Mouse (Mus musculus): ENCODE results near the gene Tyrobp. TPM values are rescaled to one million over a fixed set of nuclear protein-coding genes. Genes with fewer than 3 reads are reported as not detected.

Tyrobp gene
- total RNA-seq, 2 experiments from 2014 or later = 2.6 to 5.7 TPM

DNA sequence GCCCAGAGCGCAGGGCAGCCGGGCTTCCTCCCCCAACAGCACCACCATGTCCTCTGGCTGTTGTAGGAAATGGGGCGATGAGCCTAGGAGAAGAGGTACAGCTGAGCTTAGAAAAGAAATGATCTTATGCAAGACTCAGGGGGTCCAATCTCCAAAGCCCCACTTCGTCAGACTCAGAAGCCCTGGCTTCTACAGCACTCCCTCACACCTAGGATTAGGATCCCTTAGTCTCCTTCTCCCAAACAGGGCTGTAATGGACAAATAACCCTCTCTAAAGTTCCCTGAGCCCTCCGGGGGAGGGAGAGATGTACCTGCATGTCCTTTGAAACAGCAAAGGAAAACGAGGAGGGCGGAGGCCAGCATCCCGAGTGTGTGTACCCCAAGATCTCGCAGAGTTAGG is 42.9 kb downstream of the Tyrobp start:
- Histone ChIP-seq H3K27ac (no peak overlapping the region), H3K4me3 (no peak overlapping the region)
- intact Hi-C loops (cut with DNase I) = no loop called here
- no peak for DNase-seq
- TF ChIP-seq CTCF (IDR thresholded peaks at IDR 0.05) = no peak

DNA sequence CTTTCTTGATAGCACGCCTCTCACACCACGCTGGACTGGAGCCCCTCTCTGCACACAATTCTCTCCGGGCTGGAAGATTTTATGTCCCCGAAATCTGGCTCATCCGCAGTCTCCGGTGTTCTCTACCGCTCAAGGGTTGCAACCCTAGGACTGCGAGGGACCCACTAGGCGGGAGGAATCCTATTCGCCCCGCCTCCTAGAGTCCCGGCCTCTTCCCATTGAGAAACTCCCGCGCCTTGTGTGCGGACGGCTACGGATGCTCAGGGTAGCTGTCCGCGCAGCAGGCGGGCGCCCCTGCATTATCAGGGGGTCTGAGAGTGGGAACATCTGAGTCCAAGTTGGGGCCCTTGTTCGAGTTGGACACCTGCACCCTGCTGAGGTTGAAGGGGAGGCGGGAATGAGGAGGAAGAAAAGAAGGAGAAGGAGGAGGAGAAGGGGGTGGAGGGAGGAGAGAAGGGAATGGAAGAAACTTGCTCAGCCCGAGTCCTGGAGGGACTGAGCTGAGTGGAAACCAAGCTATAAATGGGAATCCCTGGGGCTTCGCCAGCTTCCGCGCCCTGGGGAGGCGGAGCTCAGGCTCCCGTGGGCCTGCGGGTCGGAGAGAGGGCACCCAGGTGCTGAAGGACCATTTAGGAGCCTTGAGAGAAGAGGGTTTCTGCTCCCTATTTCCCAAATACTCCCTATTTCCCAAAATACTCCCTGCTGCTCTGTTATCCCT is 43.5 kb downstream of the Tyrobp start:
- no peak for DNase-seq
- no peak overlapping the region for H3K27ac ChIP-seq
- TF ChIP-seq CTCF (IDR thresholded peaks at IDR 0.05) = no peak
- H3K4me3 ChIP-seq = peak overlapping the region; percentile 49
- intact Hi-C loops (cut with DNase I) = no loop called here

DNA sequence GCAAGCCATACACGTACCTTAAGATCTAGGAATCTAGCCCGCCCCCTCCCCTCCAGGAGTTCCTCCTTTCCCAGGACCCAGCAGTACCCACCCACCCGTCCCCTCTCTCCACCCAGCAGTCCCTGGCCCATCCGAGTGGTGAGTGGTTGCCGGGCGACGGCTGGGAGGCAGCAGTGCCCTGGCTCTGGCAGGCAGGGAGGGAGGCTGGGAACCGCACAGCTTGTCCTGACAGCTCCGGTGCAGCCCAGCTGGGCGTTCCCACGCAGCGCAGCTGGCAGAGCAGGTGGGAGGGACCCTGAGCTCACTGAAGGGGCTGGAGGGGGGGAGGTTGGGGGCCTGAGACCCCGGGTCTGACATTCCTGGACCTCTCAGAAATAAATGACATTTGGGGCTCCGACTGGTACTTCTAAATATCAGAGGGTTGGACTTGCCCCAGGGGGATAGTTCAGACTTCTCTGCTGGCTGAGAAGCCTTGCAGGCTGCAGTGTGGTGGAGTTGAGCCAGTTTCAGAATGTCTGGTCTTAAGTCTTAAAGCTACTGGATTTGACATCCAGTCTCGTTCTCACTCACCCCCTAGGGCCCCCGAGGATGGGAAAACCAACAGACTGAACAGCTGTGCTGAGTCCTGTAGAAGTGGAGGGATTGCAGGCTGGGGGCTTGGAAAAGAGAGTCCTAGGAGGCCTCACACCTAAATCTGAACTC is 44.2 kb downstream of the Tyrobp start, which contains the start of the genes Kirrel2 and Nphs1:
TSS of gene Kirrel2 (minus strand) at position 62 of the 702 bp plus-strand sequence.
TSS of gene Nphs1 (plus strand) at position 687 of the 702 bp plus-strand sequence.
- intact Hi-C loops (cut with DNase I) = no loop called here
- H3K4me3 ChIP-seq = peak within 1 kb of the TSS; percentile 49

DNA sequence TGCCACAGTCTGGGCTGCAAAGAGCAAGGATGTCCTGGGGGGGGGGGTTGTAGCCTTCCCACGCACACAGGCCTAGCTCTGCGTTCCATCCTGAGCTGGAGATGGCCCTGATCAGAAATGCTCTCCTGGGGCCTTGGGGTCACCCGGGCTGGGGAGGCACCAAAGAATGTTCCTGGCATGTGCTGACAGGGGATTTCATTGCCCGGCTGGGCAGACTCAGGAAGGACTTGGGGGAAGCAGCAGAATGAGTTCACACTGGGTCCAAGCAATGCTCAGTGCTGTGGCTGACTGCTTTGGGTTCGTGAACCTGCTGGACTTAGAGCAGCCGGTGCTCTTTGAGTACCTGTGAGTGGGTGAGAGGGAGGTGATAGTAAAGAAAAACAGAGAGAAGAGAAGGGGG is 45.9 kb downstream of the Tyrobp start:
- TF ChIP-seq CTCF (IDR thresholded peaks at IDR 0.05) = no peak
- Histone ChIP-seq H3K27ac (no peak overlapping the region), H3K4me3 (no peak overlapping the region)
- intact Hi-C loops (cut with DNase I) = no loop called here
- no peak for DNase-seq

More for the DNA sequence above, 44.2 kb downstream of the Tyrobp start, which contains the start of the genes Kirrel2 and Nphs1:
- no peak within 1 kb of the TSS for H3K27ac ChIP-seq
- DNase-seq = no peak
- TF ChIP-seq CTCF (IDR thresholded peaks at IDR 0.05) = no peak

DNA sequence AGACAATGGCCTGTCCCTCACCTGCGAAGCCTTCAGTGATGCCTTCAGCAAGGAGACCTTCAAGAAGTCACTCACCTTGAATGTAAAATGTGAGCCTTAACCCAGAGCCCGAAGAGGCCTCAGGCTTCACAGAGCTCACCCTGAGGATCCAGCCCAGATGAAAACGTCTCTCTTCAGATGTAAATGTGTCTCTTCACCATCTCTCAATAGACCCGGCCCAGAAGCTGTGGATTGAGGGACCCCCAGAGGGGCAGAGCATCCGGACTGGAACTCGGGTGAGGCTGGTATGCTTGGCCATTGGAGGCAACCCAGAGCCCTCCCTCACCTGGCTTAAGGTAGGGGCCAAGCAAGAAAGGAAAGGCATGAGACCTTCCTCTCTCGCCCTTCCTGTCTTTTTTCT is 50.0 kb downstream of the Tyrobp start:
- DNase-seq = no peak
- TF ChIP-seq CTCF (IDR thresholded peaks at IDR 0.05) = no peak
- intact Hi-C loops (cut with DNase I) = no loop called here
- Histone ChIP-seq H3K4me3 (no peak overlapping the region), H3K27ac (no peak overlapping the region)

DNA sequence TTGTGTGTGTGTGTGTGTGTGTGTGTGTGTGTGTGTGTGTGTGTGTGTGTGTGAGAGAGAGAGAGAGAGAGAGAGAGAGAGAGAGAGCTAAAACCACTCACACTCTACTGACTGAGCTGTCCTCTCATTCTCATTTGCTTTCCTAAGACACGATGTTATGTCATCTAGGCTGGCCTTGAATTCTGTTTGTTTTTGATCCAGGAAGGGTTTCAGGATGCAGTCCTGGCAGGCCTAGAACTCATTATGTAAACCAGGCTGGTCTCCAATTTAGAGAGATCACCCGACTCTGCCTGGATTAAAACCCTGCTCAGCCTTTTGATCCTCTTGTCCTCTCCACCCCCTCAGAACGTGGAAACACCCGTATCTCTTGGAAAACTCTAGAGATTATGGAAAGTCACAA is 50.4 kb downstream of the Tyrobp start:
- TF ChIP-seq CTCF (IDR thresholded peaks at IDR 0.05) = no peak
- H3K27ac ChIP-seq = no peak overlapping the region
- H3K4me3 ChIP-seq = no peak overlapping the region
- intact Hi-C loops (cut with DNase I) = no loop called here
- no peak for DNase-seq

DNA sequence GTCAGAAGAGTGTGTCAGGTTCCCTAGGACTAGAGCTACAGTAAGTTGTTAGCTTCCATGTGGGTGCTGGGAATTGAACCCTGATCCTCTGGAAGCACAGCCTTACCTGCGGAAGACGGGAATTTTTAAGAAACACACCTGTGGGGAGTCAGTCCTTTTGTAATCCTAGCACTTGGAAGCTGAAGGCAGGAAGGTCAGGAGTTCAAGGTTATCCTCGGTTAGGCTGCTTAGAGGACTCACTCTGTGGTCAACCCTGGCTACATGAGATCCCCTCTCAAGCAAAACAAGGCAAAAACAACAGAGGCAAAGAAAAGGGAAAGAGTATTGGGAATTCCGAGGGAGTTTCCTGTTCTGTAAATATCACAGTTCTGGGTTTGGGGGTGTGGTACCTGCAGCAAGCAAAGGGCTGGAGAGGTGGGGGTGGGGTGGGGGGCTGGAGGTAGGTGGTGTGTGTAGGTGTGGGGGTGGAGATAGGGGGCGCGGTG is 51.3 kb downstream of the Tyrobp start:
- intact Hi-C loops (cut with DNase I) = no loop called here
- Histone ChIP-seq H3K4me3 (no peak overlapping the region), H3K27ac (no peak overlapping the region)
- DNase-seq = no peak
- no peak for TF ChIP-seq CTCF (IDR thresholded peaks at IDR 0.05)

Other genes with a start within 250 kb of the Tyrobp start
- 10 to 100 TPM; 28.5 to 32.5 TPM for gene Zfp146, start 244.0 kb upstream of the Tyrobp start, total RNA-seq (2021)
- gene Cox7a1, start 229.6 kb upstream of the Tyrobp start, total RNA-seq (2021) = 1,000 to 10,000 TPM in 1 of 2 experiments, 100 to 1,000 TPM in 1; 850 to 1,151 TPM
- 100 to 1,000 TPM; 178 to 186 TPM for gene Capns1, start 214.9 kb upstream of the Tyrobp start, total RNA-seq (2021)
- 10 to 100 TPM; 62.1 to 68.0 TPM for gene Polr2i, start 181.8 kb upstream of the Tyrobp start, total RNA-seq (2021)
- gene Tbcb, start 181.5 kb upstream of the Tyrobp start, total RNA-seq (2021) = 10 to 100 TPM; 29.8 to 31.5 TPM
- gene Ovol3, start 178.0 kb upstream of the Tyrobp start, total RNA-seq (2021) = not detected
- gene Thap8, start 133.7 kb upstream of the Tyrobp start, total RNA-seq (2021) = under 1 TPM in 1 of 2 experiments, not detected in 1; 0.26 TPM
- gene Wdr62, start 133.3 kb upstream of the Tyrobp start, total RNA-seq (2021) = 1 to 10 TPM; 1.7 to 3.0 TPM
- 1 to 10 TPM; 5.5 to 5.8 TPM for gene Clip3, start 122.0 kb upstream of the Tyrobp start, total RNA-seq (2021)
- gene Alkbh6, start 105.0 kb upstream of the Tyrobp start, total RNA-seq (2021) = 10 to 100 TPM; 21.0 to 22.9 TPM
- 1 to 10 TPM; 1.8 to 2.1 TPM for gene Syne4, start 99.0 kb upstream of the Tyrobp start, total RNA-seq (2021)
- gene E130208F15Rik, start 92.0 kb upstream of the Tyrobp start, total RNA-seq (2021) = under 1 TPM; 0.36 to 0.42 TPM
- gene Sdhaf1, start 89.9 kb upstream of the Tyrobp start, total RNA-seq (2021) = 1 to 10 TPM; 5.9 to 6.9 TPM
- gene Lrfn3, start 51.0 kb upstream of the Tyrobp start, total RNA-seq (2021) = 1 to 10 TPM; 3.8 to 4.3 TPM
- gene Hcst, start 6.1 kb downstream of the Tyrobp start, total RNA-seq (2021) = not detected
- under 1 TPM; 0.11 to 0.13 TPM for gene Nfkbid, start 8.0 kb downstream of the Tyrobp start, total RNA-seq (2021)
- 1 to 10 TPM in 1 of 2 experiments, under 1 TPM in 1; 0.94 to 1.2 TPM for gene Aplp1, start 31.8 kb downstream of the Tyrobp start, total RNA-seq (2021)
- not detected for gene Kirrel2, start 43.9 kb downstream of the Tyrobp start, total RNA-seq (2021)
- not detected for gene Nphs1, start 44.6 kb downstream of the Tyrobp start, total RNA-seq (2021)
- gene Prodh2, start 79.9 kb downstream of the Tyrobp start, total RNA-seq (2021) = not detected
- under 1 TPM; 0.31 to 0.47 TPM for gene Arhgap33, start 121.3 kb downstream of the Tyrobp start, total RNA-seq (2021)
- gene Hspb6, start 138.4 kb downstream of the Tyrobp start, total RNA-seq (2021) = 1,000 to 10,000 TPM in 1 of 2 experiments, 100 to 1,000 TPM in 1; 867 to 2,532 TPM
- gene Proser3, start 138.5 kb downstream of the Tyrobp start, total RNA-seq (2021) = 1 to 10 TPM; 5.5 to 7.3 TPM
- gene Lin37, start 146.1 kb downstream of the Tyrobp start, total RNA-seq (2021) = 10 to 100 TPM in 1 of 2 experiments, 1 to 10 TPM in 1; 9.2 to 10.5 TPM
- 10 to 100 TPM; 53.8 to 62.5 TPM for gene U2af1l4, start 149.5 kb downstream of the Tyrobp start, total RNA-seq (2021)
- gene Gm49396, start 149.6 kb downstream of the Tyrobp start, total RNA-seq (2021) = 1 to 10 TPM; 1.8 to 2.2 TPM
- 100 to 1,000 TPM; 116 to 123 TPM for gene Psenen, start 149.9 kb downstream of the Tyrobp start, total RNA-seq (2021)
- gene Igflr1, start 151.7 kb downstream of the Tyrobp start, total RNA-seq (2021) = 1 to 10 TPM; 1.1 to 1.5 TPM
- gene Kmt2b, start 175.0 kb downstream of the Tyrobp start, total RNA-seq (2021) = 10 to 100 TPM; 13.3 to 16.3 TPM
- under 1 TPM in 1 of 2 experiments, not detected in 1; 0.33 TPM for gene Zbtb32, start 185.1 kb downstream of the Tyrobp start, total RNA-seq (2021)
- gene Upk1a, start 199.1 kb downstream of the Tyrobp start, total RNA-seq (2021) = under 1 TPM in 1 of 2 experiments, not detected in 1; 0.17 TPM
- 1,000 to 10,000 TPM; 1,338 to 2,234 TPM for gene Cox6b1, start 212.4 kb downstream of the Tyrobp start, total RNA-seq (2021)
- gene Etv2, start 222.1 kb downstream of the Tyrobp start, total RNA-seq (2021) = not detected
- gene Rbm42, start 236.6 kb downstream of the Tyrobp start, total RNA-seq (2021) = 10 to 100 TPM; 37.4 to 38.3 TPM

Data from gastrocnemius, adult 2 months (tissue).